Mouse (Mus musculus) erythroblast, adult 5-6 weeks (primary cell): ENCODE results near the gene Heg1. TPM values are rescaled to one million over a fixed set of nuclear protein-coding genes. Genes with fewer than 3 reads are reported as not detected.

Experiments used
- ATAC-seq: replicated peaks from 2 replicates; pipeline ENCODE4 v1.8.0; 2016; ENCODE audit warnings: moderate number of reproducible peaks, mild to moderate bottlenecking, moderate TSS enrichment, inconsistent platforms; ENCODE audit not compliant: poor library complexity, low FRiP score, severe bottlenecking
- total RNA-seq, 2 experiments: library from RNA; stranded (forward) in 1 of 2; stranded (reverse) in 1 of 2; fragments of 150-400 nt in 1 of 2; fragments of 200-764, 138-1000 nt in 1 of 2; gene quantifications; 2 replicates each; pipeline versions ENCODE4 v1.2.3 to v1.2.4; 2015 to 2017; ENCODE audit warnings: low replicate concordance in 2 of 2

Gene Heg1
- total RNA-seq, 2 experiments from 2014 or later, result 3.7 to 6.4 TPM

DNA sequence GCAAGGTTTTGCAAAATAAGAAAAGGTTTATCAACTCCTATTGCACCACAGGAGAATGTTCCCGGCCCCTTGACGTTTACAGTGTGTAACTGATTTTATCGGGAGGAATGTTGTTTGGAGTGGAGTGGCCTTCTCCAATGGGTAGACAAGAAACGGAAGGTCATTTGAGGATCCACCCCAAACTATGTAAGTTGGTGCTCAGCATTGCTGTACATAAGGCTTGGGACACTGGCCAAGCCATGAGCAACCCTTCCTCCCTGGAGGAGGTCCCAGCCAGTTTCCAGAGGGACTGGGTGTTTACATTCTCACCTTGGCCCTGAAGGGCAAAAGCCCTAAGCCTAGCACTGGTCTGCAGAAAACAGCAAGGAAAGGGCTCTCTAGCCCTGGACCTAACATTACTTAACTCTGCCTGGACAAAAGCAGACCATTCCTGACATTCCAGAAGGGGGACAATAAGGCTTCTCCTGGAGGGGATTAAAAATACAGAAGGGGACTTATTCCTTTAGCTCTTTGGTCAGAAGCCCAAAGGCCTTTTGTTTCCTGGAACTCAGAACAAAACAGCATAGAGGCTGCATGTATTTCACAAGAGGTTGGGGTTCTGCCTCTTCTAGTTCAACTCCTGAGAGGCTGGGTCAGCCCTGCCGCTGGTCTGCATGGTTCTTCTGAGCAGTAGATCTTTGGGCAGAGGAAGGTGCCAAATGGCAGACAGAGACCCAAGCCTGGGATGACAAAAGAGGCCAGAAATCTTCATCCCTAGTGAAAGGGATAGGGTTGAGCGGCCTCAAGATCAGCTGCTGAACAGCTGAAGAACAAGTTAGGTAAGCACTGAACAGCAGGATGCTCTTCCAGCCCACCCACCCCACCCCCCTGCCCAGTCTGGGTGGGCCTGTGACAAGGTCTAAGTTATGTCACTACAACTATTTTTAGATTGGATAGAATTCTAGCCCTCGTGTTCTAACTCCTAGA, 7.5 kb upstream of the Heg1 start:
- ATAC-seq, result no peak

DNA sequence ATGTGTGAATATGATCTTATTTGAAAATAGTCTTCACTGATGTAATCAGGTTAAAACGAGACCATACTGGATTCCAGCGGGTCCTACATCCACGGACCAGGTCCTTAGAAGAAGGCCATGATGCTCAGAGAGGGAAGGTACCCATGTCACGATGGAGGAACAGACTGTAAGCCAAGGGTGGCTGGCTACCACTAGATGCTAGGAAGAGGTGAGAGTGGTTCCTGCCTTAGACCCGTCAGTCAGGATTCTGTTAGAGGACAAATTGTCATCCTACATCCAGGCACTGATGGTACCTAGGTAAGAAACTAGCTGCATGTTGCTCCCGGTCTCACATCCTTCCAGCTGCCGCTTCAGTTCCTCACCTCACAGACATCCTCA, 6.9 kb upstream of the Heg1 start:
- no peak for ATAC-seq

DNA sequence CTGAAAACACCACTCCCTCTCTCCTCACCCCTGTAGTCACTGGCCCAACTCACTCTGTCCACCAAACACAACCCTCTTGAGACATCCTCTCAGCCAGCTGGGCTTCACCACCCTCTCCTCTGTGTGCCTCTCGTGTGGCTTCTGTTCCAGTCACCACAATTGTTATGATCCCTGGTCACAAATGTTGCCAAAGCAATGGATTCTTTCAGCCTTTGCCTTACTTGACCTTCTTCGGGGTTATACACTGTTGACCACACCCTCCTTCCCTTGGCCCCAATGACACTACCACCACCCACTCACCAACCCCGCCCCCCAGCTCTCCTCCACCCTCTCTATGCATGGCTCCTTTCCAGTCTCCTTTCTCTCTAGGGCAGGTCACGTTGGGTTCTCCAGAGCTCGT, 6.3 kb upstream of the Heg1 start:
- no peak for ATAC-seq

DNA sequence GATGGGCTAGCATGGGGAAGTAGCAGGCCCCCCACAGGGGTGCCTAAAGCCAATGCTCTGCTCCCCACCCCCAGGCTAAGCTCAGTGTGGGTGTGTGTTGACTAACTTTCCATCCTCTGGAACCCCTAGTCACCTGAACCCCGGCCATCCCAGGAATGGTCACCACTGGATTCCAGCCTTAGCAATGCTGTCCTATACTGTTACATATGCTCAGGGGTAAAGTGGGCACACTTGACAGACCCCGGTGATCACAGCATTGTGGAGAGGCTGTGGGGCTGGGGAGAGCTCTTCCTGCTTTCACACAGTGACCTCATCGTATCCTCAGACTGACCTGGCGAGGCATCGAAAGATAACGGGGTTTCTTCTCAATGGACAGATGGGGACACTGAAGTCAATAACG, 3.9 kb upstream of the Heg1 start:
- ATAC-seq, result no peak

DNA sequence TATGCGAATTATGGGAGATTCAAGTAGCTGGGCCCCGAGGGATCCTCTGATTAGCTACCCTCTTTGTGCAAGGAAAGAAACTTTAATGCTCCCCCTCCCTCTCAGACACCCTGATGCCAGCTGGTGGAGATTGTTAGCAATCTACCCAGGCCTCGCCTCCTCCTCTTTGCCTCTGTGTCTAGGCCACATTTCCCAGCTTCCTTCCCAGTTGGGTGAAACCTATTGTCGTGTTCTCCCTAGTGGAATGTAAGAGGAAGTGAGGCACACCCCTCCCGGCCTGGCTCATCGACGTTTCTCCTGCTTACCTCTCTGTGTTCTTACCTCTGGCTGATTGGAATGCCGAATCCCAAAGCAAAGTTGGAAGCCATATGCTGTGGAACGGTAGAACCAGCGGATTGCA, 3.4 kb upstream of the Heg1 start:
- ATAC-seq, result no peak

DNA sequence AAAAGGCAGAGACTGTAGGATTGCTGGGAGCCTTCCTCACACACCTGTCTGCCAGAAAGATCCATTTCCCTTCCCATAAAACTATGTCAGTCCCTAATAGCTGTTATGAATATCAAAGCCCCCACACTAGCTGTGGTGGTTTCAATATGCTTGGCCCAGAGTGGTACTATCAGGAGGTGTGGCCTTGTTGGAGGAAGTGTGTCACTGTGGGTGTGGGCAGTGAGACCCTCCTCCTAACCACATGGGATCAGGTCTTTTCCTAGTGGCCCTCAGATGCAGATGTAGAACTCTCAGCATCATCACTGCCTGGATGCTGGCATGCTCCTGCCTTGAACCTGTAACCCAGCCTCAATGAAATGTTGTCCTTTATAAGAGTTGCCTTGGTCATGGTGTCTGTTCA, 2.5 kb upstream of the Heg1 start:
- no peak for ATAC-seq

DNA sequence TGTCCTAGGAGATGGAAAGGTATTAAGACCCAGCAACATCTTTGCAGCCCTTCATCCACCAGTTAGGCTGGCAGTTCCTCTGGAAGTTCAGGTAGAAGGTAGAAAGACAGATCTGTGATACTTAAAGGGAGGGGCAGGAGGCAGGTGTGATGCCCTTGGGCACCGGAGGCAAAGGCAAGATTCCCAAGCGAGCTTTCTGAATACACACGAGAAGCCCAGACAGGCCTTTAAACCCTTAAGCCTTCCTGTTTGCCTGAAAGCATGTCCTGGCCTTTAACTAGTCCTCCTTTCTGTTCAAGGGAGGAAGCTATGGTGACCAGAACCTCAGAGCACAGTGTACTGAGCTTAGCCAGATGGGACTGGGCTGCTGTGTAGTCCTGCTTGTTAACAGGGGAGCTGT, 1.5 kb upstream of the Heg1 start:
- no peak for ATAC-seq

DNA sequence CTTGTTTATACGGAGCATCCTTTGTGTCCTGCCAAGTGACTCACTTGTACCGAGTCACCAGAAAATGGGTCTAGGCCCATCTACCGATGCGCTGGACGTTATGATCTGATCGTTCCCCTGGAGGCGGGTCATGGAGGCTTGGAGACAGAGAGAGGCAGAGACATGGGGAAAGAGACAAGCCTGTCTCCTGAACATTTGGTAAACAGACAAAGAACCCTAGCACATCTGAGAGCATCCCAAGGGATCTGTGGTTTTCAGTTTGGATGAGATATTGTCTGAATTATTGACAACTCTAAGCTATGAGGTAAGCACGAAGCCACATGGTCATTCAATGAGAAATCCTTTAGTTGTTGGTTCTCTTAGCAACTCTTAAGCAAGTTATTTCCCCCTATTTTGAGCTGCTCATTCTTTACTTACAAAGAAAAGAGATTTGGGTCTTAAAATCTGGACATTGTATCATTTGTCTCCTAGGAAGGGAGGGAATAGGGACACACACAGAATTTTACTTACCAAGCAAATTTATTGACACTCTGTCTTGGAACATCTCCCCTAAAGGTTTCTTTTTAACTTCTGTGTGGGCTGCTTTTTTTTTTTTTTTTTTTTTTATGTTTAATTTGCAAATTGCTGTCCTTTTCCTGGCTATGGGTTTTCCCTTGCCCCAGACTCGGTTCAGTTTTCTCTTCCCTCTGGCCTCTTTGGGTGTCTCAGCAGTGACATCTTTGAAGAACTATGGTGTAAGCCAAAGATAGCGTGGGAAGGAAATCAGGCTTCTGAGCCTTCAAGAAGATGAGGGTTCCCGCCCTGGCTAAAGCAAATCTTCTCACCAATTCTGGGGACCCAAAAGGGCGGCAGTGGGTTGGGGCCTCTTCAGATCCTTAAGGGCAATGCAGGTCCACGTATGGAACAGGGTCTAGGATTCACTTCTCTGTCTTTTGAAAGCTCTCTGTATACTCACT, 686 bp upstream of the Heg1 start:
- ATAC-seq, result no peak

DNA sequence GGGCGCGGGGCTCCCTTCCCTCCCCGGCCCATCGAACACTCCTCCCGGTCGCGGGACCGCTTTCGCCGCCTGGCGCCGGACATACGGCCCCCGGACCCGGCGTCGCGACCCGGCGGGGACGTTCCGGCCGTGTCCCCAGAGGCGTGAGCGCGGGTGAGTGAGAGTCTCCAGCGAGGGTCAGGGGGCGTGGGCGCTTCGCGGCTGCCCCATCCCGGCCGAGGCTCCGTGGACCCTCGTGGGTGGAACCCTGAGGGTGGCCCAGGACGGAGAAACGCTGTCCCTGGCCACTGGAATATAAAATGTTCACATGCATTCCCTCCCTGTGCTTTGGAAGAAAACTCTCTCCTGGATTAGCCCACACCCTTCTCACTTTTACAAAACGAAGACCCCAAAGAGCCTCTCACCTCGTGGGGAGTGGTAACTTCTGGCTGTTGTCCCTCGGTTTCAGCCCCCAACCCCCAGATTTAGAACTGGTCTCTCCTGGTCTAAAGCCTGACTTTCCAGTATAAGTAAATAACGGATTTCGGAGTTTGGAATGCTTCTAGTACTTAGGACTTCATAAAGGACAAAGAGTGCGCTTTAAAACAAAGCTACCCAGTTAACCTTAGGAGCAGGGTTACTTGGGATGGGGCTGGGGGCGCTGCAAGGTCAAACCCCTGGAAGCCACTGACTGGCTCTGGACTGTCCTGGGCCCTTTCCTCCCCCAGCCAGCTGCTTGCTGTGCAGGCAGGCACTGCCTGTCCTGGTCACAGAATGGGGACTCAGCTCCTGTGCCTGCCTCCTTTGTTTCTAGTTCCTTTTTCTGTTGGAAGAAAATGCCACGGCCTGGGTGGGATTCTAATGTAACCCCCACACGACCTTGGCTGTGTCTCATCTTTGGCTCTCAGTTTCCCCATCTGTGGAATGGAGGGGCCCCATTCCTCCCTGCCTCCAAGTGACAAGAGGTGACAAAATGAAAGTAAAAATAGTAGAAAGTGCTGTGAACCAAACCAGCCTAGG, 832 bp downstream of the Heg1 start:
- ATAC-seq, result no peak

DNA sequence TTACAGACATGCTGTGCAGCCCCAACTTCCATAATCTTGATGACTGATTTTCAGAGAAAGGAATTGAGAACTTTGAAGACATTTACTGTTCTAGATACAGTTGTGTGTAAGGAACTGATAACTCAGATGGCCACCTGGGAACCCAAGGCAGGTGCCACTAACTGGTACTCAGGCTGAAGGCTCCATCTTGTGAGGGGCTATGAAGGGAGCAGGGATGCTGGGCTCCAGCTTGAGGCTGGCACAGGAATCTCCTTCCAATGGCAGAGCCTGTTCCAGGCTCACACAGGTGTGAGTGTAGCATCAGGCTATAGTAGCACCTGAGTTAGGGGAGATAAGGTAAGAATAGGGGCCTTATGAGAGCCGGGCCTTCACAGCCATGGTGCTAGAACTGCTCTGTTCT, 1.9 kb downstream of the Heg1 start:
- ATAC-seq, result no peak

DNA sequence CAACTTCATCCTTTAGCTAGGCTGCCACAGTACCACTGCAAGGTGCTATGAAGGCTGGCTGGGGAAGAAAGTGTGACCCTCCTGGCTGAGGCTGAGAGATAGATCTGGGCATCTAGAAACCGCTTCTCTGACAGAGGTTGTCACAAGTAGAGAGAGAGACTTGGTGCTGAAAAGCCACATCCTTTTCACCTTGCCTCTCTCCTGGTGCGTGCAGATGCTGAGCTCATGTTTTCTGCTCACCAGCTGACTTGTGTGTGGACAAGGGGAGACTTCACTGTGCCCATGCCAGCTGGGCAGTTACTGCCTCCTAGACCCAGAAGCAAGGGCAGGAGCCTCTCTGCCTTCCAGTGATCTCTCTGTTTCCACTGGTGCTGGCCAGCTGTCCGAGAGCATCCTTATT, 3.6 kb downstream of the Heg1 start:
- no peak for ATAC-seq

DNA sequence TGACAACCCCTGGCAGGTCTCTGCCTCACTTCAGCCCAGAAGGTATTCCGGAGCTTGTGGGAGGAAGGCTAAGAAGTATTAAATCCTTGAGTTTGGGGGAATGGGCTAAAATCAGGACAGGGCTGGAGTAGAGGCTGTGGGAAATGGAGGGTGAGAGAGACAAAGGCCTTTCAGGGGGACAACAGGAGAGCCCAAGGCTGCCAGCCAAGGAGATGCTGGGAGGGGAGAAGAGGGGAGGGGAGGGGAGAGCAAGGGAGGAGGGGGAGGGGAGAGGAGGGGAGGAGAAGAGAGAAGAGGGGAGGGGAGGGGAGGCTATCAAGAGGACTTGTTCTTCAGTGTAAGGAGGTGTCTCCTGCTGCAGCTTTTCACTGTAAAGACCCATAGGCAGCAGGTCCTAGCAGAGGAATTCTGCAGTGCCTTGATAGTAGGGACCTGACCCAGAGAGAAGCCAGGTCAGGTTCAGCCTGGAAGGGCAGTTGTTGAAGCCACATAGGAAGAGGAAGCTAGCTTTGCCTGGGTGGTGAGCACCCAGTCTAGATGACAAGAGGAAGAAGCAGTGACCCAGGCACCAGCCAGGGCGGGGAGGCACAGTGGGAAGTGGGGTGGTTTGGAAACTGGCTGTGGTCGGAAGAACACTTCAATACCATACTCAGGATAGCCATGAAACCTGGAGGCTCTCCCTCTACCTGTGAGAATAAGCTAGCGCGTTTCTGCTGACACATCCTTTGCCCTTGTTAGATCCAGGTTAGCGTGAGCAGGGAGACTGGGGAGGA, 7.0 kb downstream of the Heg1 start:
- no peak for ATAC-seq

DNA sequence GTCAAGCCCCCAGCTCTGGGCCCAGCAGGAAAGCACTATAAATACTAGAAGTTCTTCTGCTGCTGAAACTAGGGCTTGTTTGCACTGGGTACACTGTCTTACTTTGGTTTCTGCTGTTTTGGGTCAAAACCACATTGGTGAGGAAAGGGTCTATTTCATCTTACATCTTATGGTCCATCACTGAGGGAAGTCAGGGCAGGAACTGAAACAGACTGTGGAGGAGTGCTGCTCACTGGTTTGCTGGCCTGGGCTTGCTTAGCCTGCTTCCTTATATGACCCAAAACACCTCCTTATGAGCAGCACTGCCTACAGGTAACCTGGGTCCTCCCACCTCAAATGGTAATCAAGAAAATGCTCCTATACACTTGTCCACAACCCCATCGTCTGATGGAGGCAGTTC, 9.4 kb downstream of the Heg1 start:
- ATAC-seq, result no peak

DNA sequence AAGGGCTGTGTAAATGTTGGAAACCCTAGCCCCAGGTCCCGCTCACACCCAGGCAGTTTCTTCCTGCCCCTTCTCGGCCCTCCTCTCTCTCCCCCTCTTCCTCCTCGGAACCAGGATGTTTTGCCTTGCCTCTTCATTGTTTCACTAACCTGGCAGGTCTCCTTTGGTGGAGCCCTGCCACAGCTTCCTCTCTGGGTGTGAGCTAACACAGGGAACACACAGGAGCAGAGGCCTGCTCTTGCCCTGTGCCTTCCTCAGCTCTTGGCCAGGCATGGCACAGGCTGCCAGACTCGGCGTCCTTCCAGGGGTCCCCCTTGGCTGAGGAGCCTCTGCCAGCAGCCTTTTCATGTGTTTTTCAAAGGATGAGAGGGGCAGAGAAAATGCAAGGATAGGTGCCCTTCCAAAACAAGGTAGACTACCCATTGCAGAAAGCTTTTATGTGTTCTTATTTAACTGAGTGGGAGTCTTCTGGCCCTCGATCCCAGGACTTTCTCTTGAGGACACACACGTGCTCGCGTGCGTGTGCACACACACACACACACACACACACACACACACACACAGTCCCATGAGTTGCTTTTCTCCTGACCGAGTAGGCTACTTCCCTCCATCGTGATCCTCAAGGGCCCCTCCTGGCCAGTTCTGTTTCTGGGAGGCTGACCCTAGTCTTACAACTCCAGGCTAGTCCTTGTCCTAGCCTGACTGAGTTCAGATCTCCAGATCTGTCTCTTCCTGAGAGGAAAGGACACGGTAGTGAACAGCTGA, 12.8 kb downstream of the Heg1 start:
- ATAC-seq, result no peak

DNA sequence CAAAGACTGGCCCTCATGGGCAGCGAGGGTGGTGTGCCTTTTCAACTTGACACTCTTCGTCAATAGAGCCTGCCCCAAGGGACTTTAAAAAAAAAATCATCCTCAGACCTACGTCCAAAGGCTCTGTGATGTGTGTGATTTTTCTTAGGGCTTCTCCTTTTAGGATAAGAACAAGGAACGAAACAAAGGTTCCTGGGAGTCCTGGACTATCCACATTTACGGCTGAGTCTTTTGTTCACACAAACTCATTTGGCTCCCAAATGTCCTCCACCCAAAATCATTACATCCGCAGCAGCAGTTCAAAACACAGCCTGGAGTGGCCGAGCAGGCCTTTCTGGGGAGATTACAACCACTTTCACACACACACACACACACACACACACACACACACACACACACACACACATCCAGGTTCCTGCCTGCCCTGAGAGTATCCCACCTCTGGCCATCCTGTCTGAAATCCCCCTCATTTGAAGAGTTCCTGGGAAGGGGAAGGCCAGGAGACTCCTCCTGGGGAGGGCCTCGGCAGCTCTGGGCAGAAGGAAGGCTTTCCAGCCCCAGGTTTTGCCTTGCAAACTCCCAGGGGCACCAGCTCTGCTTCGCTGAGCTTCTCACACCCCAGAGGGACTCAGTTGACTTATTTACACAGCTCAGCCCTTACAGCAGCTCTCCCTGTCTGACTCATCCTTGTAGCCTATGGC, 13.6 kb downstream of the Heg1 start:
- no peak for ATAC-seq

DNA sequence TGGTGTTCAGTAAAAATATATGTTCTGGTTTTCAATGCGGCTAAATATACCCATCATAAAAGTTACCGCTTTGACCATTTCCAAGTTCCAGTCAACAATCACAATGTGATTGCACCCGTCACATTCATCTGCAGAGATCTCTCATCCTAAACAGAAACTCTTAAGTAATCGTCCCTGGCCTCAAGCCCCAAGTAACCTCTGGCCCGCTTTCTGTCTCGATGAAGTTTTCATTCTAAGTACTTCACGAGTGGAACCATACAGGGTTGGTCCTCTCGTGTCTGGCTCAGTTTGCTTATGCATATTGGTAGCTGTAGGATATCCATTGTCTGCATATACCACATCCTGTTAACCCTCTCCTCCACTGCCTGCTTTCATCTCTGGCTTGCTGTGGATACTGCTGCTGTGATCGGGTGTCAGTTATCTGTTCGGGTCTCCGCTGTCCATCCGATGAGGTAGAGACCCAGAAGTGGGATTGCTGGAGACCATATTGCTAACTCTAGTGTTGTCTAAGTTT, 14.2 kb downstream of the Heg1 start:
- ATAC-seq, result no peak

DNA sequence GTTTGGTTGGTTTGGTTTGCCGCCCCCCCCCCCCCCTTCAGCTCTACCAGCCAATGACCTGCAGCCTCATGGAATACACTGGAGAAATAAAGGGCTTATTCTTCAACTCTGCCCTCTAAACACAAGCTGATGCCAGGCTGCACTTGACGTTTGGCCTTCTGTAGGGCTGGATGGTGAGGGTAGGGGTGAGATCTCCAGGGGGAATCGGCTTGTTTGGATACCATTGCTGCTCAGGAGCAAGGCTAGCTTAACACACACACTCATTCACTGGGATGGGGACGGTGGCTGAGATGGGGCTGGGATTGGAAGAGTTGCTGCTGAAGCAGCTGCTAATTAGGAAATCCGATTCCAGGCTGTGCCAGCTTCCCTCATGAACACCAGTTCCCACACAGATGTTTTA, 16.4 kb downstream of the Heg1 start:
- no peak for ATAC-seq
